Mouse (Mus musculus) heart, embryonic 15.5 days (tissue): ENCODE results near the gene Nmt1. TPM values are rescaled to one million over a fixed set of nuclear protein-coding genes. Genes with fewer than 3 reads are reported as not detected.

Source experiments
- ATAC-seq: fragments of 200-750 bp; cut with Nextera tagmentation; replicated peaks from 2 replicates; pipeline ENCODE4 v1.8.0; 2017; ENCODE audit warnings: low read depth, moderate TSS enrichment; ENCODE audit not compliant: insufficient number of reproducible peaks, insufficient read depth, low FRiP score
- H3K27ac ChIP-seq: fragments of 300-500 bp; sonication (generic); 2 replicates; pipeline ENCODE4 v1.5.1; 2015; ENCODE audit warnings: mild to moderate bottlenecking, inconsistent platforms
- H3K27me3 ChIP-seq: fragments of 300-500 bp; sonication (generic); 2 replicates; pipeline ENCODE4 v1.6.1; 2015; ENCODE audit warnings: inconsistent platforms
- H3K36me3 ChIP-seq: fragments of 300-500 bp; sonication (generic); 2 replicates; pipeline ENCODE4 v1.6.1; 2015; ENCODE audit warnings: mild to moderate bottlenecking, inconsistent platforms
- H3K4me1 ChIP-seq: fragments of 300-500 bp; sonication (generic); replicated peaks from 2 replicates; pipeline ENCODE4 v1.6.1; 2015; ENCODE audit warnings: inconsistent platforms
- H3K4me2 ChIP-seq: fragments of 300-500 bp; sonication (generic); 2 replicates; pipeline ENCODE4 v1.6.1; 2015; ENCODE audit warnings: inconsistent platforms, mild to moderate bottlenecking, moderate library complexity
- H3K4me3 ChIP-seq: fragments of 300-500 bp; sonication (generic); 2 replicates; pipeline ENCODE4 v1.5.1; 2015; ENCODE audit warnings: mild to moderate bottlenecking, inconsistent platforms
- H3K9ac ChIP-seq: fragments of 300-500 bp; sonication (generic); 2 replicates; pipeline ENCODE4 v1.6.1; 2015; ENCODE audit warnings: mild to moderate bottlenecking, inconsistent platforms
- H3K9me3 ChIP-seq: fragments of 300-500 bp; sonication (generic); replicated peaks from 2 replicates; pipeline ENCODE4 v1.6.1; 2016; ENCODE audit warnings: inconsistent platforms
- WGBS: fragments of 180-500 bp; shearing (Covaris S2); methylation state at CpG from one replicate; pipeline ENCODE4 v1.1.7; 2015; ENCODE audit warnings: mixed read lengths; 5-methylcytosine and 5-hydroxymethylcytosine counted together
- polyA plus RNA-seq: library from polyadenylated mRNA; unstranded; fragments of >200 nt; fragmentation: Nextera tagmentation; extraction: Ambion mirVana; gene quantifications from 2 replicates; pipeline ENCODE4 v1.2.1, GENCODE M21; 2015

The Nmt1 gene
- polyA plus RNA-seq, 1 experiment from 2014 or later = 47.8 TPM

GRCm38 (mm10) chr11:103102725-103103349, 74.8 kb downstream of the Nmt1 start:
- peak; percentile 86 for ATAC-seq
- peak overlapping the region; percentile 57 for H3K9ac ChIP-seq
- H3K36me3 ChIP-seq = no peaks in the 10 kb centered on the region
- WGBS = under 1% methylated on average over 35 of the region's 35 CpGs
- peak overlapping the region; percentile 57 for H3K4me3 ChIP-seq
- H3K9me3 ChIP-seq = no peaks in the 10 kb centered on the region
- no peaks in the 10 kb centered on the region for H3K27me3 ChIP-seq
- peak overlapping the region; percentile 88 for H3K4me2 ChIP-seq
- H3K27ac ChIP-seq = peak overlapping the region; percentile 50
- peaks cover 53% of the 10 kb centered on the region for H3K4me1 ChIP-seq

- no peak for ATAC-seq
- Histone ChIP-seq H3K27ac (no peak overlapping the region), H3K27me3 (no peaks in the 10 kb centered on the region), H3K9me3 (no peaks in the 10 kb centered on the region), H3K9ac (no peak overlapping the region; the same call in 1 of the 2 replicates), H3K4me2 (peak overlapping the region; percentile 88), H3K4me3 (peak overlapping the region; percentile 57), H3K36me3 (no peaks in the 10 kb centered on the region), H3K4me1 (peaks cover 46% of the 10 kb centered on the region)
- WGBS = 56% methylated on average over 8 of the region's 8 CpGs
Observed at GRCm38 (mm10) chr11:103103621-103104020, 75.6 kb downstream of the Nmt1 start.

DNA sequence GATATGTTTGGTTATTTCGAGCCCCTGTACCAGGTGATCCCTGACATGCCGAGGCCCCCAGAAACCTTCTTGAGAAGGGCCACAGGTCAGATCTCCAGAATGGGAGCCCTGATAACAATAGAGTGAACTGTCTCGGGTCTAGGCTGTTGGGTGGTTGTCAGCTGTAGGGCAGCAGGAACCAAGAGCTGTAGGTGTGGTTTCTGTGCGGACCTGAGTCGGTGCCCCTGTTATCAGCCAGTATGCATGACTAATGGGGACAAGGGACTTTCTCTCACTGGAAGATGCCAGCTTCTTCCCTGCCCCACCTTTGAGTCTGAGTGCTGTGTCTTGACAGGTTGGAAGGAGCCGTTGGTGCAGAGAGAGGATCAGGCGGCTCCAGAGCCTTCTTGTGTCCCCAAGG, 76.5 kb downstream of the Nmt1 start:
- Histone ChIP-seq H3K27ac (no peak overlapping the region), H3K36me3 (no peaks in the 10 kb centered on the region), H3K4me3 (no peak overlapping the region), H3K4me1 (peaks cover 38% of the 10 kb centered on the region), H3K9me3 (no peaks in the 10 kb centered on the region), H3K9ac (no peak overlapping the region), H3K4me2 (no peak overlapping the region), H3K27me3 (no peaks in the 10 kb centered on the region)
- 66% methylated on average over 7 of the region's 7 CpGs for WGBS
- no peak for ATAC-seq

DNA sequence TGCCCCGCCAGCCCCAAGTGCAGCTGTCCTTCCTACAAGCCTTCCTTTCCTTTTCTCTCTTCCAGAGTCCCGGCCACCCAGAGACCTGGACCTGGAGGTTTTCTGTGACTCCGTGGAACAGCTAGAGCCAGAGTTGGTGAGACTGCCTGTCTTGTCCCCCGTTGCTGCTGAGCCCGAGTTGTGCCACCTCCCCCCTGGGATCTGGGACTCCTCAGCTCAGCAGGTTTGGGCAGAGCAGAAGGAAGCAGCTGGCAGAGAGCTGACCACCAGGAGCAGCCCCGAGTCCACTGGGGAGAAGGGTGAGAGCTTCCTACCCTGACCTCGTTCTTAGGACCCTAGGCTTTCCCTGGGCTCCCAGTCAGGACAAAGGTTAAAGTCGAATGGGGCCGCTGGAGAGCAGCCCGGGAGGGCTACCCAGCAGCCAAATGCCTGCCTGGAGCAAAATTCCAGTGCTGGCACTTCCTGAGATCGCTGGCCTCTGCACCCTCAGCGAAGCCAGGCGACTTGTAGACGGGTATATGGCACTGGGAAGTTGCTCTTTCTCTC, 77.3 kb downstream of the Nmt1 start:
- Histone ChIP-seq H3K4me2 (no peak overlapping the region), H3K9ac (no peak overlapping the region), H3K27ac (no peak overlapping the region), H3K9me3 (no peaks in the 10 kb centered on the region), H3K4me1 (peaks cover 30% of the 10 kb centered on the region), H3K4me3 (no peak overlapping the region), H3K36me3 (no peaks in the 10 kb centered on the region), H3K27me3 (no peaks in the 10 kb centered on the region)
- 55% methylated on average over 14 of the region's 14 CpGs for WGBS
- ATAC-seq = no peak

DNA sequence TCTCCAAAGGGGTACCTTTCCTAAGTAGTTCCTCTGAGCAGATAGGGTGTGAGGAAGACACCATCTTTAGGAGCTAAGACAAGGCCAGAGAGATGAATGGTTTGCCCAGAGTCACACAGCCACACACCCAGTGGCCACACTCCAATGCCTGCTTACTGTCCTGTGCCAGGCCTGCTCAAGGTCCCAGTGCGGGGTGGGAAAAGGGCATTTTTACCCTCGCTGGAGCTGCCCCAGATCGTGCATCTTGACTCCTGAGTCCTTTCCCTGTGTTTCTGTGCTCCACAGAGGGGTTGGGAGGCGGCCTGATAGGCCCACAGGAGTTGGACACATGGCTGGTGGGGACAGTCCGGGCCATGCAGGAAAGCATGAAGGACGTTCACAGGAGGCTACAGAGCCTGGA, 77.8 kb downstream of the Nmt1 start:
- Histone ChIP-seq H3K4me3 (no peak overlapping the region), H3K9ac (no peak overlapping the region), H3K9me3 (no peaks in the 10 kb centered on the region), H3K27ac (no peak overlapping the region), H3K4me2 (no peak overlapping the region), H3K27me3 (no peaks in the 10 kb centered on the region), H3K4me1 (peaks cover 26% of the 10 kb centered on the region), H3K36me3 (no peaks in the 10 kb centered on the region)
- no peak for ATAC-seq
- 84% methylated on average over 6 of the region's 6 CpGs for WGBS

- Histone ChIP-seq H3K4me2 (no peak overlapping the region), H3K36me3 (no peaks in the 10 kb centered on the region), H3K9ac (no peak overlapping the region), H3K9me3 (no peaks in the 10 kb centered on the region), H3K27ac (no peak overlapping the region), H3K27me3 (no peaks in the 10 kb centered on the region), H3K4me1 (peaks cover 26% of the 10 kb centered on the region), H3K4me3 (no peak overlapping the region)
- ATAC-seq = no peak
- 74% methylated on average over 4 of the region's 4 CpGs for WGBS
Observed at GRCm38 (mm10) chr11:103106386-103106785, 78.4 kb downstream of the Nmt1 start.

DNA sequence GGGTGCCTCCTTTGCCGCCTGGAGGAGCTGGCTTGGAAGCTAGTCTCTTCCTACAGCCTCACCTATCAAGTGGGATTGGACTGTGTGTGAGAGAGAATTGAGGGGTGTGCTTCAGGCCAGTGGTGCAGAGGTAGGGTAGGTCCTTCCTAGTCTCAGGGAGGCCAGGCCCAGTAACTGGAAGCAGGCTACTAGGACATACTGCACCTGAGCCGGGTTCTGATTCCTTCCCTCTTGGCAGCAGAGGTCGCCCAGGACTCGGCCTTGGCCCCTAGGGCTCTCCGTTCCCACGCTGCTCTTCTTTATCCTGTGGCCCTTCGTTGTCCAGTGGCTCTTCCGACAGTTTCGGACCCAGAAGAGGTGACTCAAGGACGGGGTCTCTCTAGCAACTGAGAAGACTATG, 83.3 kb downstream of the Nmt1 start:
- Histone ChIP-seq H3K9me3 (no peaks in the 10 kb centered on the region), H3K36me3 (no peaks in the 10 kb centered on the region), H3K27me3 (no peaks in the 10 kb centered on the region), H3K27ac (peak overlapping the region; percentile 71), H3K4me2 (peak overlapping the region; percentile 83), H3K4me3 (peak overlapping the region; percentile 52), H3K4me1 (peaks cover 35% of the 10 kb centered on the region), H3K9ac (peak overlapping the region; percentile 58; the same call in 1 of the 2 replicates)
- ATAC-seq = no peak
- 22% methylated on average over 10 of the region's 10 CpGs for WGBS

GRCm38 (mm10) chr11:103111881-103112551, 84.0 kb downstream of the Nmt1 start:
- ATAC-seq = no peak
- H3K9ac ChIP-seq = peak overlapping the region; percentile 58
- WGBS = 4% methylated on average over 28 of the region's 28 CpGs
- H3K4me1 ChIP-seq = peaks cover 37% of the 10 kb centered on the region
- peak overlapping the region; percentile 52 for H3K4me3 ChIP-seq
- H3K9me3 ChIP-seq = no peaks in the 10 kb centered on the region
- peak overlapping the region; percentile 83 for H3K4me2 ChIP-seq
- no peaks in the 10 kb centered on the region for H3K36me3 ChIP-seq
- peak overlapping the region; percentile 71 for H3K27ac ChIP-seq
- no peaks in the 10 kb centered on the region for H3K27me3 ChIP-seq

GRCm38 (mm10) chr11:103112552-103112912, 84.5 kb downstream of the Nmt1 start:
- 24% methylated on average over 9 of the region's 9 CpGs for WGBS
- H3K9me3 ChIP-seq = no peaks in the 10 kb centered on the region

DNA sequence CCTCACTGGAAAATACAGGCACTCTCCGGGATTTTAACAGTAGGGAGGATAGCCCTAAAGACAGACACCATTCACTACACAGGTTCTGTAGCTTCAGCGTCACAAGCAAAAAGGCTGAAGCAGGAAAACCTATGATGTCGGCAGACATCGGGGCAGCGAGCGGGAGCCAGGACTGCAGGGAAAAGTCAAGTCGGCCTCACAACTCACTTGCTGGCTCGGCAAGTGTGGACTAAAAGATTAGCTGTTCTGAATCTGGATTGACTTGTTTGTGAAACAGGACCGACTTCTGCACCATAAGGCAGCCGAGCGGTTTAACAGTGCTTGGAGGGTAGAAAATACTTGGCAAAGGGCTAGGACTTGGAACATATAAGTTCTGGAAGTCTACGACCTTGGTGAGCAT, 85.0 kb downstream of the Nmt1 start:
- H3K27ac ChIP-seq = peak overlapping the region; percentile 71
- no peaks in the 10 kb centered on the region for H3K36me3 ChIP-seq
- peak overlapping the region; percentile 58; the same call in 1 of the 2 replicates for H3K9ac ChIP-seq
- peak overlapping the region; percentile 83 for H3K4me2 ChIP-seq
- no peak for ATAC-seq
- no peaks in the 10 kb centered on the region for H3K9me3 ChIP-seq
- H3K4me3 ChIP-seq = peak overlapping the region; percentile 52; the same call in 1 of the 2 replicates
- no peaks in the 10 kb centered on the region for H3K27me3 ChIP-seq
- H3K4me1 ChIP-seq = peaks cover 38% of the 10 kb centered on the region
- whole genome bisulfite sequencing = 40% methylated on average over 12 of the region's 12 CpGs

More at GRCm38 (mm10) chr11:103112552-103112912, 84.5 kb downstream of the Nmt1 start:
- H3K36me3 ChIP-seq = no peaks in the 10 kb centered on the region
- H3K9ac ChIP-seq = peak overlapping the region; percentile 58
- H3K27ac ChIP-seq = peak overlapping the region; percentile 71
- H3K27me3 ChIP-seq = no peaks in the 10 kb centered on the region
- peak overlapping the region; percentile 83 for H3K4me2 ChIP-seq
- no peak for ATAC-seq
- H3K4me1 ChIP-seq = peaks cover 38% of the 10 kb centered on the region
- peak overlapping the region; percentile 52 for H3K4me3 ChIP-seq

DNA sequence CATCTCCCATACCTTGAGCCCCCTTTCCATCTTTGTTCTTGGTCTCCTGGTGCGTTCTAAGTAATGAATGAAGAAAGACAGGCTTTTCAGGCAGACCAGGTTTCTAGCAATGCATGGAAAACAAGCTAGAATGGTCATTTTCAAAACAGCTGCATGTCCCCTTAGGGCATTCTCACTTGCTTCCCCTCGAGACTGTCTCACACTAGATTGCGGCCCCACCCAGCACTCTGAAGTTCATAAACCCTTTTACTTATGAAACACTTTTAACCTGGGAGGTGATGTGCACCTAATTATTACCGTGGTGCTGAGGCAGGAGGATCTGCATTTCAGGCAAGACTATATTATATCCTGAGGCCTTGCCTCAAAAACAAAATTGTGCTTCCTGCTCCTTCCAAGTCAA, 85.8 kb downstream of the Nmt1 start:
- no peaks in the 10 kb centered on the region for H3K9me3 ChIP-seq
- ATAC-seq = no peak
- no peak overlapping the region for H3K27ac ChIP-seq
- WGBS = 82% methylated on average over 4 of the region's 4 CpGs
- no peak overlapping the region for H3K4me2 ChIP-seq
- peaks cover 44% of the 10 kb centered on the region for H3K4me1 ChIP-seq
- H3K36me3 ChIP-seq = no peaks in the 10 kb centered on the region
- no peaks in the 10 kb centered on the region for H3K27me3 ChIP-seq
- H3K4me3 ChIP-seq = no peak overlapping the region
- H3K9ac ChIP-seq = no peak overlapping the region
